Mouse (Mus musculus) skeletal muscle tissue, adult 2 months (tissue): ENCODE data around the gene Ugt3a2.

ENCODE experiments used
- DNase-seq: peaks from one replicate; pipeline ENCODE4 v3.0.0-alpha.2; 2012; ENCODE audit warnings: low read depth, low spot score

The Ugt3a2 gene

DNA sequence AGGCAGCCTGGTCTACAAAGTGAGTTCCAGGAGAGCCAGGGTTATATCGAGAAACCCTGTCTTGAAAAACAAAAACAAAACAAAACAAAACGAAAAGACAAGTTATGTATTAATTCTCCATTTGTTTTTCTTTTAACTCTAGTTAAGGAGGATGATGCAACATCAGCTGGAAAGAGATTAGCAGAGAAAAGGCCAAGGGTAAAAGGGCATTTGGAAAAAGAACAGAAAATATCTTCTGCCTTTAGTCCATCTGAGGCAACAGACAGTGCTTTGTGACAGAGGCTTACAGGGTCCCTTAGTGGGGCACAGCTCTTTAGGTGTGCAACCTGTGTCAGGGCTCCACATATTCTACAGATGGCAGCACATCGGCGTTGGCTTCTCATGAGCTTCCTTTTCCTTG lies at the start of gene Ugt3a2:
Gene Ugt3a2, plus strand, starts transcription at position 210 of the 400 bp plus-strand sequence.
- no peak for DNase-seq

DNA sequence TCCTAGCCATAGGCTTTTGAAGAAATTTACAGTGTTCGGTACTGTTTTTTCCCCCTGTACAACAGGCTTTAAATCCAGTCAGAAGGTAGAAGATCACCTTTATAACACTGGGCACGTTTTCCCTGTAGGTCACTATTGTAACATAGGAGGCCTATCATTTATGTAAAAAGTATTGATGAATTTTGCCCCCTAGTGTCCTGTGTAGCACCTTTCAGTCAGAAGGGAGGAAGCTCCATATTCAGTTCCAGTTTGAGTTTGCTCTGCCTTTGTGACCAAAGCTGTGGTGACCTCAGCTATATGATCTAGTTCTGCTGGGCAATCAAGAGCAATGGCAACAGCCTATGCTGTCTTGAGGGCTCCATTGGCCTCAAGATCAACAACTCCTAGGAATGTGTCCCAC lies 45.7 kb upstream of the Ugt3a2 start:
- no peak for DNase-seq

DNA sequence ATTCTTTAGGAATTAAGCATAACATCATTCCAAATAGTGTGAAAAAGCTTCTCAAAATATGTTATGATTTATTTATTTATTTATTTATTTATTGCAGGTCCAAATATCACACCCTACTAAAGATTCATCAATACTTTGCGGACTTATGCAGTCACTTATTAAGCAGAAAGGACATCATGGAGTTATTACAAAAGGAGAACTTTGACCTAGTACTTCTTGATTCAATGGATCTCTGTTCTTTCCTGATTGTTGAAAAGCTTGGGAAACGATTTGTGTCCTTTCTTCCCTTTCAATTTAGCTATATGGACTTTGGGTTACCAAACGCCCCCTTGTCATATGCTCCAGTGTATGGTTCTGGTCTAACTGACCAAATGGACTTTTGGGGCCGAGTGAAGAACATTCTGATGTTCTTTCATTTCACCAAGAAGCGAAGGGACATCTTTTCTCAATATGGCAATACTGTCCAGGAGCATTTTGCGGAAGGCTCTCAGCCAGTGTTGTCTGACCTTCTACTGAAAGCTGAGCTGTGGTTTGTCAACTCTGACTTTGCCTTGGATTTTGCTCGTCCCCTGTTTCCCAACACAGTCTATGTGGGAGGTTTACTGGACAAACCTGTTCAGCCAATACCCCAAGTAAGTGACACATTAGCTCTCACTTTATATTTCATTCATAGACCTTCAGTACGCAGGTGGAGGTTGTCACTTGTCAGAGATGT lies 29.2 kb upstream of the Ugt3a2 start:
- DNase-seq: no peak

DNA sequence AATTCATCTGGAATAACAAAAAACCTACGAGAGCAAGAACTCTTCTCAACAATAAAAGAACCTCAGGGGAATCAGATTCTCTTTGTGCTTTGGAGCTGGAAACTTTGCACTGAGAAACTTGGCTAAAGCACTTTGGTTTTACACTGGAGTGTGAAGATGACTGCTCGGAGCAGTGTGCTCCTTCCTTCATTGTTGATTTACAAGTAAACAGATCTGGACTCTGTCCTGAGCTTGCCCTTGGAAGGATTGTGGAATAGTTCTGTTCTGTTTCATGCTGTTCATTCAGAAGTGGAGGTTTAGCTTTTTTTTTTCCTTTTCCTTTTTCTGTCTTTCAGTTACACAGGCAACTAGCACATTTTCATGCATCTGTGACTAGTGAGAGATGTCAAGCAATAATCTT lies 754 bp upstream of the Ugt3a2 start:
- DNase-seq: no peak

DNA sequence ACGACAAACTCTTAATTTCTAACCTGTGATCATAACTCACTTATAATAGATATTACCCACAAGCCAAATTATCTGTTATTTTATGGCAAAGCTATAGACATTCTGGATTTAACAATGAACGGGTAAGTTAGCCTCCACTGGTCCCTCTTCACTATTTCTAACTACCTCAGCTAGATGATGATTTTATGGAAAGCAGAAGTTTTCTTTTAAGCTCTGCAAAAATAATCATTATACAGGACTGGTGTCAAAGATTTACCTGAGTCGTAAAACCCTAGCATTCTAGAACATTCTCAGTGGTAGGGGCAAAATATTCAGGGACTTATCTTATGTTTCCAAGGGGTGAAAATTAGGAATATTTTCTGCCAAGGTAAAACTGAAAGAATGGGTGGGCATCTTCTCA lies 1.3 kb downstream of the Ugt3a2 start:
- DNase-seq: no peak

DNA sequence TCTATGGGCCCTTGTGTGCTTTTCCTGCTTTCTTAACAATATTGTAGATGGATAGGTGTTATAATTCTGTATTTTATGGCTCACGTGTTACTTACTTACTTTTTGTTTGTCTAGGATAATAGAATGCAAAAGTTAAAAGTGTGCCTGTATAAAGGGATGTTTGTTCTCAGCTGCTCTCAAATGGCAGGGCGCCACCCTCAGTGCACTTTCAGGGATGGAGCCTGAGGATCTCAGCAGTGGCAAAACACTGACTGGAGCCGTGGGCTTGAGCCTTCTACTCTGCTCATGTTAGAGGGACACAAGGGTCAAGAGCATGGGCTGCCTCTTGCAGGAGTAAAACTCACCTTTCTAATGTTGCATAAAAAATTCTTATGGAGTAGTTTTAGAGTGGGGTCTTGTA lies 1.7 kb downstream of the Ugt3a2 start:
- no peak for DNase-seq

DNA sequence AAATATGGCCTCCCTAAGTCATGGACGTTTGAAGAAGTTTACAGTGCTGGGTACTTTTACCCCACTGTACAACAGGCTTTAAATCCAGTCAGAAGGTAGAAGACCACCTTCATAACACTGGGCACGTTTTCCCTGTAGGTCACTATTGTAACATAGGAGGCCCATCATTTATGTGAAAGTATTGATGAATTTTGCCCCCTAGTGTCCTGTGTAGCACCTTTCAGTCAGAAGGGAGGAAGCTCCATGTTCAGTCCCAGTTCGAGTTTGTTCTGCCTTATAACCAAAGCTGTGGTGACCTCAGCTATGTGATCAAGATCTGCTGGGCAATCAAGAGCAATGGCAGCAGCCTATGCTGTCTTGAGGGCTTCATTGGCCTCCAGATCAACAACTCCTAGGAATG lies 13.4 kb downstream of the Ugt3a2 start:
- no peak for DNase-seq

DNA sequence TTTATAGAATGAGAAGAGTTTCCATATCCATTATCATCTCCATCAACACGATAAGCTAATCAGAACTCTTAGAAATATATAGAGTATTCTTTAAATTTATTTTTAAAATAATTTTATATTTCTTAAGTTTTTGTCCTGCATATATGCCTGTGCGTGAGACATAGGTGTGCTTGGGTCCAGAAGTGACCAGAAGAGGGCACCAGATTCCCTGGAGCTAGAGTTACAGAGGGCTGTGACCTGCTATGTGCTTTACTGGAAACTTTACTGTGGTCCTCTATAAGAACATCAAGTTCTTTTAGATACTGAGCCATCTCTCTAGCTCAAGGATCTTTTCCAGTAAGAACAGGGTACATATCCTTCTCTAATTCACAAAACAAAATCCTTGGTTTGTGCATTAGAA lies 27.5 kb downstream of the Ugt3a2 start:
- no peak for DNase-seq

DNA sequence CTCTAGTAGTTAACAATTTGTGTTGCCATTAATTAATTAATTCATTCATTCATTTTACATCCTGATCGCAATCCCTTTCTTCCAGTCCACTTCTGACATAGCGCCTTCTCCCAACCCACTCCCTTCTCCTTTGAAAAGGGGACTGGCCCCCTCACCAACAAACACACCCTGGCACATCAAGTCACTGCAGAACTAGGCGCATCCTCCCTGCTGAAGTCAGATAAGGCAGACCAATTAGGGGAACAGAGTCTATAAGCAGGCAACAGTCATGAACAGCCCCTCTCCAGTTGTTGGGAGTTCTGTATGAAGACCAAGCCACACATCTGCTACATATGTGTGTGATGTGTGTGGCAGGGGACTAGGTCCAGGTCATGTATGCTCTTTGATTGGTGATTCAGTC lies 33.4 kb downstream of the Ugt3a2 start:
- no peak for DNase-seq

DNA sequence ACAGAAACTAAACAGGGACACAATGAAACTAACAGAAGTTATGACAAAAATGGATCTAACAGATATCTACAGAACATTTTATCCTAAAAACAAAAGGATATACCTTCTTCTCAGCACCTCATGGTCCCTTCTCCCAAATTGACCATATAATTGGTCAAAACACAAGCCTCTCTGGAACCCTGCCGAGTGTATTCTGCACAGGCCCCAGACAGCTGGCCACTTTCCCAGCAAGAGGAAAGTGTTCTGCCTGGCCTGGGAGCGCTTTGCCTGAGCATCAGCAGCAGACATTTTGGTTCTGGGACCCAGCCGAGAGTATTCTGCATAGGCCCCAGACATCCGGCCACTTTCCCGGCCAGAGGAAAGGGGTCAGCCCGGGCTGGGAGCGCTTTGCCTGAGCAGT lies 40.9 kb downstream of the Ugt3a2 start:
- no peak for DNase-seq

DNA sequence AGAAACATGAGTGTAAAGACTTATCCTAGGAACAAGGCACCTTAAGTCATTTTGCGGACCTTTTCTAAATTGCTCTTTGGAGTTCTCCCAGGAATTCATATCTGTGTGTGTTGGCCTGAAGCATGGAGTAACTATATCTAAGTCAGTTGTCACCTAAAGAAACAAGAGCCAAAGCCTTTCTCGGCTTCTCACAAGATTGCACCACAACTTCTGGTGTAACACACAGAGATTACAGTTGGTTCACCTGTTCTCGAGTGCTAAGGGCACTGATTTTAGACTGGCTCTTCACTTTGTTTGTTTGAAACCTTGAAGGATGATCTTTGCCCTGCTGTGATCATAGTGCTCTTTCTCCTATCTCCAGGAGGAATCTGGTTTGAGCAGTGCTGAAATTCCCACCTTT lies 74.1 kb downstream of the Ugt3a2 start:
- DNase-seq: no peak
